Mouse (Mus musculus): ENCODE measurements around the gene 1700129C05Rik.

1700129C05Rik gene

GRCm38 (mm10) chr14:59142793-59143192 is at the start of gene 1700129C05Rik:
TSS of gene 1700129C05Rik (minus strand) at chr14:59142893.
- DNase-seq = no peak

- DNase-seq = no peak
These were observed 43.4 kb upstream of the 1700129C05Rik start for GRCm38 (mm10) chr14:59186121-59186520.

- DNase-seq = no peak
These were observed 42.8 kb upstream of the 1700129C05Rik start for GRCm38 (mm10) chr14:59185514-59185913.

GRCm38 (mm10) chr14:59182732-59183131 is 40.0 kb upstream of the 1700129C05Rik start:
- no peak for DNase-seq

- no peak for DNase-seq
These were observed 36.0 kb upstream of the 1700129C05Rik start, which contains the start of gene Gm5142 for GRCm38 (mm10) chr14:59178649-59179048. TSS of gene Gm5142 (minus strand) at chr14:59178749.

- DNase-seq = peak; percentile 33
These were observed 14.5 kb upstream of the 1700129C05Rik start for GRCm38 (mm10) chr14:59157016-59157698.

GRCm38 (mm10) chr14:59155589-59155988 is 12.9 kb upstream of the 1700129C05Rik start:
- DNase-seq = no peak

- DNase-seq = no peak
These were observed 28.4 kb downstream of the 1700129C05Rik start for GRCm38 (mm10) chr14:59114281-59114680.

- no peak for DNase-seq
These were observed 38.6 kb downstream of the 1700129C05Rik start for GRCm38 (mm10) chr14:59104006-59104605.

- no peak for DNase-seq
These were observed 49.1 kb downstream of the 1700129C05Rik start for GRCm38 (mm10) chr14:59093601-59094000.

GRCm38 (mm10) chr14:59084396-59084795 is 58.3 kb downstream of the 1700129C05Rik start:
- DNase-seq = no peak

All from heart, adult 11 months (tissue).